Mouse (Mus musculus): ENCODE results near the gene Zfp683. TPM values are rescaled to one million over a fixed set of nuclear protein-coding genes. Genes with fewer than 3 reads are reported as not detected.

Gene Zfp683
- polyA plus RNA-seq (2016; fragmentation: Nextera tagmentation; extraction: Ambion mirVana): not detected in 2 replicates

DNA sequence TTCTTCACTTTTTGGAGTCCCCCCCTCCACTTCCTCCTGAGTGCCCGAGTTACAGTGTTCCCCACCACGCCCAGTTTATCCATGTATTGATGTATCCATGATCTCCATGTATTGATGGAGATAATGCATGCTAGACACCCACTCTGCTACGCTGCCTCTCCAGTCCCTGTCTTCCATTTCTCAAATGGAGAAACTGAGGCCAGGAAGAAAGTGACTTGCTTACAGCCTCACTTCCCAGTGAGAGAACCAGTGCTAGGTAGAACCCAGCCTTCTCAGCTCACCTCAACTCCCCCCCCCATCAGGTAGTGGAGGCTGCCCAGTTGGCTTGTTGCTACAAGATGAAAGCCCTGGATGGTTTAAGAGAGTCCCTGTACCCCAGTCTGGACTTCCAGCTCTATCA lies at the start of gene Zfp683:
Gene Zfp683 (plus strand): TSS at position 301 of the 400 bp plus-strand sequence.
- Histone ChIP-seq H3K4me1 (replicated peaks) (no peaks in the 10 kb centered on the region), H3K27me3 (peaks cover under 1% of the 10 kb centered on the region; the same call in 1 of the 2 replicates), H3K36me3 (no peaks in the 10 kb centered on the region), H3K27ac (no peak within 1 kb of the TSS), H3K4me2 (no peak within 1 kb of the TSS), H3K9ac (replicated peaks) (no peak within 1 kb of the TSS), H3K9me3 (no peaks in the 10 kb centered on the region), H3K4me3 (replicated peaks) (no peak within 1 kb of the TSS)
- ATAC-seq (ENCODE audit: insufficient number of reproducible peaks, insufficient read depth, low FRiP score, low TSS enrichment, low read depth): no peak
- WGBS: 80% methylated on average over 3 of the region's 3 CpGs

DNA sequence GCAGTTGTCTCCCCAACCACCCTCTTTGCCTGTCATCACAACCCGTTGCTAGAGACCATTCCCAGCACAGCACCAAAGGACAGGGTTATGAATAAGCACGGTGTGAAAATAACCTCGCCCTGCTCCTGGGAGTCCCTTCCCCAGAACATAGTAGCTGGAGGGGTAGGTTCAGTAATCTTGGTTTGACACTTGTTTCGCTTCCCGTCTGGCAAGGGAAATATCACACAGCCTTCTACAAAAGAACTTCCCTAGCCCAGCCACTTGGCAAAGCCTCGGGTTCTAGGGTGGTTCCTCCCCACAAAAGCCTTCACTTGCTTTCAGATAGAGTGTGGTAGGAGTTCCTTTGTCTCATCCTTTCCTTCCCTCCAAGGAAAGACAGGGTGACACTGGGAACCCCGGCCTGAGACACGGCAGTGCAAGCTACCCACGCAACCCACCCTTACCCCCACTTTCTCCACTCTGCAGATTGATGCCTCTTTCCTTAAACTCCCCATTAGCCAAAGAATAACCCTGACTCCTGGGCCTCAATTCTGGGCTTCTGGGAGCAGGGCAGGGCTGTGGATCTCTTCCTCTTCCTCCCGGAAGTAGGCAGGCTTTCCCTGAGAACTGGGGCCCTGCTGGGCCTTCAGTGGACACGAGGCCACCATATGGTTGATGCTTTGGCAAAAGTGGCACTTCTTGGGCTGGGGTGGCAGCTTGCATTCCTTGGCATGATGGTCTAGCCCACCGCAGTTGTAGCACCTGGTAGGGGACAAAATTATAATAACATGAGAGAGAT lies 47.9 kb upstream of the Zfp683 start:
- Histone ChIP-seq H3K36me3 (no peaks in the 10 kb centered on the region), H3K4me2 (no peak overlapping the region), H3K4me3 (replicated peaks) (no peak overlapping the region), H3K27me3 (no peaks in the 10 kb centered on the region), H3K9ac (replicated peaks) (no peak overlapping the region), H3K27ac (no peak overlapping the region), H3K9me3 (no peaks in the 10 kb centered on the region), H3K4me1 (replicated peaks) (no peaks in the 10 kb centered on the region)
- 86% methylated on average over 12 of the region's 12 CpGs for whole genome bisulfite sequencing
- no peak for ATAC-seq (ENCODE audit: insufficient number of reproducible peaks, insufficient read depth, low FRiP score, low TSS enrichment, low read depth)

- 83% methylated on average over 3 of the region's 3 CpGs for WGBS
- no peak for ATAC-seq (ENCODE audit: insufficient number of reproducible peaks, insufficient read depth, low FRiP score, low TSS enrichment, low read depth)
Observed at GRCm38 (mm10) chr4:134006845-134007244, 46.8 kb upstream of the Zfp683 start.

GRCm38 (mm10) chr4:134009709-134010108 lies 43.9 kb upstream of the Zfp683 start:
- Histone ChIP-seq H3K27me3 (no peaks in the 10 kb centered on the region), H3K9ac (replicated peaks) (no peak overlapping the region), H3K4me3 (replicated peaks) (no peak overlapping the region), H3K27ac (no peak overlapping the region), H3K9me3 (no peaks in the 10 kb centered on the region), H3K4me2 (no peak overlapping the region), H3K36me3 (no peaks in the 10 kb centered on the region), H3K4me1 (replicated peaks) (peaks cover 14% of the 10 kb centered on the region)
- 71% methylated on average over 6 of the region's 6 CpGs for WGBS
- ATAC-seq (ENCODE audit: insufficient number of reproducible peaks, insufficient read depth, low FRiP score, low TSS enrichment, low read depth): no peak

More at GRCm38 (mm10) chr4:134006845-134007244, 46.8 kb upstream of the Zfp683 start:
- Histone ChIP-seq H3K4me3 (replicated peaks) (no peak overlapping the region), H3K4me2 (no peak overlapping the region), H3K27me3 (no peaks in the 10 kb centered on the region), H3K4me1 (replicated peaks) (peaks cover 8% of the 10 kb centered on the region), H3K36me3 (no peaks in the 10 kb centered on the region), H3K9ac (replicated peaks) (no peak overlapping the region), H3K9me3 (no peaks in the 10 kb centered on the region), H3K27ac (no peak overlapping the region)

GRCm38 (mm10) chr4:134011450-134012414 lies 41.9 kb upstream of the Zfp683 start:
- Histone ChIP-seq H3K4me3 (replicated peaks) (no peak overlapping the region), H3K36me3 (no peaks in the 10 kb centered on the region), H3K9me3 (no peaks in the 10 kb centered on the region), H3K4me2 (no peak overlapping the region), H3K27ac (no peak overlapping the region), H3K4me1 (replicated peaks) (peaks cover 27% of the 10 kb centered on the region), H3K9ac (replicated peaks) (no peak overlapping the region), H3K27me3 (0 out of 2 replicates have a peak, but pooled peaks cover 1% of the 10 kb centered on the region)
- 21% methylated on average over 16 of the region's 16 CpGs for WGBS
- ATAC-seq (ENCODE audit: insufficient number of reproducible peaks, insufficient read depth, low FRiP score, low TSS enrichment, low read depth): no peak

DNA sequence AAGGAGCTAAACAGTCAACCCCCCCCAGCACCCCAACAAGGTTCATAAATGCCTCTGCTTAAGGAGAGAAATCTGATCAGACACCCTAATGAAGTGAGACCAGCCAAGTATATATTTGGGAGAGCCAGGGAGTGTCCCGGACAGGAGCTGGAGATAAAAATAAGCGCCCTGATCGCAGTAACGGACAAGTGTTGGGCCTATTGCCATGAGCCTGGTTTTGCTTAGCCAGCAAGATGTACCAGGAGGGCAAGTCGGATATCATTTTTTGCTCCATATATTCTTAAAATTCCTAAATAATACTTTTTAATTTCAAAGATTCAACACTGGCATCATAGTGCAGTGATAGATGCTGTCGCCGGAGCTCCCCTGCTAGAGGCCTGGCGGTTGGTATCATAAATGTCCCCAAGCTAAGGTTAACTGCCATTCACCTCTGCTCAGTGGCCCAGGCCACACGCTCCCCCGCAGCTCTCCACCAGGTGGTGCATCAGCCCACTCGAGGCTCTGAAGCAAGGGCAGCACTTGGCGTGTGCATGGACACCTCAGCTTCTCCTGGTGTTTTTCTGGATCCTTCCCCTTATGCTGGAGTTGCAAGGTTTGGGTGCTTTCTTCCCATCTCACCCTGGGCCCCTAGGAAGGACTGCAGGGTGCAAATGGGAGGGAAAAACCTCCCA lies 40.6 kb upstream of the Zfp683 start:
- Histone ChIP-seq H3K4me3 (replicated peaks) (no peak overlapping the region), H3K36me3 (no peaks in the 10 kb centered on the region), H3K9me3 (no peaks in the 10 kb centered on the region), H3K9ac (replicated peaks) (no peak overlapping the region), H3K27ac (no peak overlapping the region), H3K4me2 (no peak overlapping the region), H3K27me3 (peaks cover 13% of the 10 kb centered on the region), H3K4me1 (replicated peaks) (peaks cover 40% of the 10 kb centered on the region)
- ATAC-seq (ENCODE audit: insufficient number of reproducible peaks, insufficient read depth, low FRiP score, low TSS enrichment, low read depth): no peak
- 42% methylated on average over 12 of the region's 12 CpGs for WGBS

GRCm38 (mm10) chr4:134016208-134016607 lies 37.4 kb upstream of the Zfp683 start:
- Histone ChIP-seq H3K36me3 (no peaks in the 10 kb centered on the region), H3K27ac (no peak overlapping the region), H3K9me3 (no peaks in the 10 kb centered on the region), H3K4me1 (replicated peaks) (peaks cover 61% of the 10 kb centered on the region), H3K4me2 (peak overlapping the region; percentile 66), H3K27me3 (peaks cover 38% of the 10 kb centered on the region), H3K4me3 (replicated peaks) (no peak overlapping the region), H3K9ac (replicated peaks) (peak overlapping the region; percentile 8; the same call in 1 of the 2 replicates)
- no peak for ATAC-seq (ENCODE audit: insufficient number of reproducible peaks, insufficient read depth, low FRiP score, low TSS enrichment, low read depth)
- 3% methylated on average over 7 of the region's 7 CpGs for WGBS

GRCm38 (mm10) chr4:134016767-134017166 lies 36.9 kb upstream of the Zfp683 start:
- no peak for ATAC-seq (ENCODE audit: insufficient number of reproducible peaks, insufficient read depth, low FRiP score, low TSS enrichment, low read depth)
- no peak overlapping the region; the same call in 1 of the 2 replicates for H3K4me3 ChIP-seq (replicated peaks)
- peak overlapping the region; percentile 12; the same call in 1 of the 2 replicates for H3K9ac ChIP-seq (replicated peaks)
- peak overlapping the region; percentile 1; the same call in 1 of the 2 replicates for H3K27ac ChIP-seq
- peaks cover 38% of the 10 kb centered on the region for H3K27me3 ChIP-seq
- H3K4me2 ChIP-seq: peak overlapping the region; percentile 66
- no peaks in the 10 kb centered on the region for H3K9me3 ChIP-seq
- H3K36me3 ChIP-seq: no peaks in the 10 kb centered on the region
- H3K4me1 ChIP-seq (replicated peaks): peaks cover 55% of the 10 kb centered on the region
- 1% methylated on average over 8 of the region's 8 CpGs for WGBS

- H3K9ac ChIP-seq (replicated peaks): peak overlapping the region; percentile 12; the same call in 1 of the 2 replicates
Observed at GRCm38 (mm10) chr4:134017201-134017865, 36.3 kb upstream of the Zfp683 start.

GRCm38 (mm10) chr4:134018038-134018778 lies 35.4 kb upstream of the Zfp683 start:
- Histone ChIP-seq H3K27ac (no peak overlapping the region), H3K4me3 (replicated peaks) (peak overlapping the region; percentile 37), H3K27me3 (peaks cover 38% of the 10 kb centered on the region), H3K4me1 (replicated peaks) (peaks cover 49% of the 10 kb centered on the region), H3K9ac (replicated peaks) (peak overlapping the region; percentile 45; the same call in 1 of the 2 replicates), H3K9me3 (no peaks in the 10 kb centered on the region), H3K36me3 (no peaks in the 10 kb centered on the region), H3K4me2 (peak overlapping the region; percentile 66)
- WGBS: under 1% methylated on average over 46 of the region's 46 CpGs
- no peak for ATAC-seq (ENCODE audit: insufficient number of reproducible peaks, insufficient read depth, low FRiP score, low TSS enrichment, low read depth)

More at GRCm38 (mm10) chr4:134017201-134017865, 36.3 kb upstream of the Zfp683 start:
- Histone ChIP-seq H3K36me3 (no peaks in the 10 kb centered on the region), H3K4me2 (peak overlapping the region; percentile 66), H3K9me3 (no peaks in the 10 kb centered on the region), H3K27me3 (peaks cover 38% of the 10 kb centered on the region), H3K4me1 (replicated peaks) (peaks cover 50% of the 10 kb centered on the region), H3K27ac (peak overlapping the region; percentile 1; the same call in 1 of the 2 replicates), H3K4me3 (replicated peaks) (peak overlapping the region; percentile 37)
- ATAC-seq (ENCODE audit: insufficient number of reproducible peaks, insufficient read depth, low FRiP score, low TSS enrichment, low read depth): no peak
- under 1% methylated on average over 21 of the region's 21 CpGs for WGBS
